In genomic region chr2:48956591-48956990, GRCm38 (mm10) we compare ENCODE assay signal across 26 mouse cellular contexts. TPM values are rescaled to one million over a fixed set of nuclear protein-coding genes. Genes with fewer than 3 reads are reported as not detected.
DNase-seq lines count a peak whose midpoint lies in the region; ATAC-seq and TF ChIP-seq lines count a peak whose summit lies in the region.
"Had no signal": no experiment of that assay in that cellular context is flagged by ENCODE, and none has a peak within 500 bp of the region (broad histone marks: within the 10 kb centered on the region; RNA-seq: fewer than 3 reads in every experiment).

No protein-coding gene starts in this region.

- H3K4me2 ChIP-seq in forebrain, postnatal 0 days (ENCODE audit: low read depth) = no peak overlapping the region
- H3K4me2 ChIP-seq in forebrain, embryonic 12.5 days = no peak overlapping the region
- no peak overlapping the region for H3K4me2 ChIP-seq in lung, embryonic 14.5 days
- H3K4me2 ChIP-seq: embryonic facial prominence, embryonic 12.5 days had no signal

- 53% methylated on average over 3 of the region's 3 CpGs for WGBS in forebrain, postnatal 0 days
- 77% methylated on average over 3 of the region's 3 CpGs for WGBS in forebrain, embryonic 12.5 days
- 47% methylated on average over 3 of the region's 3 CpGs for WGBS in lung, embryonic 14.5 days
- WGBS in lung, adult 2 months = 47% methylated on average over 3 of the region's 3 CpGs

- no peaks in the 10 kb centered on the region for H3K9me3 ChIP-seq in forebrain, postnatal 0 days (ENCODE audit: low read length)
- H3K9me3 ChIP-seq in forebrain, embryonic 12.5 days = no peaks in the 10 kb centered on the region
- no peaks in the 10 kb centered on the region for H3K9me3 ChIP-seq in lung, embryonic 14.5 days (ENCODE audit: low read depth, low read length)
- H3K9me3 ChIP-seq in MEL (replicated peaks; ENCODE audit: insufficient read depth, low read length) = no peaks in the 10 kb centered on the region
- H3K9me3 ChIP-seq: embryonic facial prominence, embryonic 10.5 days; embryonic facial prominence, embryonic 12.5 days; G1E had no signal

- no peak for TF ChIP-seq POLR2A in lung, adult 2 months (IDR thresholded peaks at IDR 0.05; ENCODE audit: borderline replicate concordance, extremely low read depth, low read depth, low read length)
- no peak for TF ChIP-seq POLR2A in MEL (IDR thresholded peaks at IDR 0.05; ENCODE audit: control insufficient read depth in 1 of 2, insufficient read depth in 1 of 2, low read depth in 1 of 2, low read length in 2 of 2, poor library complexity in 1 of 2)

- DNase-seq in forebrain, postnatal 0 days = no peak
- peak; percentile 57 for DNase-seq in lung, embryonic 14.5 days
- DNase-seq in lung, adult 2 months = no peak
- DNase-seq in MEL (ENCODE audit: low read depth, low spot score) (peak; percentile 15), adipocyte (ENCODE audit: low spot score) (peak; percentile 66)
- DNase-seq in frontal cortex, postnatal 10 days (ENCODE audit: low spot score in 2 of 2) = no peak
- no peak for DNase-seq in frontal cortex, postnatal 36 days (ENCODE audit: low spot score in 2 of 2)
- DNase-seq: adrenal gland, adult 2 months; adrenal gland, postnatal 10 days; adrenal gland, postnatal 25 days; B cell, adult 2 months; cerebellum, adult 11-12 months; cerebellum, adult 2 months; cerebellum, adult 9-10 months; cerebellum, postnatal 10 days; cerebellum, postnatal 25 days had no signal

- TF ChIP-seq EP300 in MEL (IDR thresholded peaks at IDR 0.05; ENCODE audit: low read depth in 1 of 2, low read length in 2 of 2) = no peak

- H3K9ac ChIP-seq in forebrain, postnatal 0 days = 0 out of 2 replicates have a peak overlapping the region, but pooled peaks have one; percentile 25
- no peak overlapping the region for H3K9ac ChIP-seq in forebrain, embryonic 12.5 days
- H3K9ac ChIP-seq in lung, embryonic 14.5 days = no peak overlapping the region
- H3K9ac ChIP-seq in MEL (ENCODE audit: control insufficient read depth, low read depth, low read length, poor library complexity, severe bottlenecking) = peak overlapping the region; percentile 55
- H3K9ac ChIP-seq: embryonic facial prominence, embryonic 12.5 days had no signal

- peaks cover 5% of the 10 kb centered on the region; the same call in 1 of the 2 replicates for H3K4me1 ChIP-seq in forebrain, postnatal 0 days (ENCODE audit: insufficient read depth)
- no peaks in the 10 kb centered on the region; the same call in 1 of the 2 replicates for H3K4me1 ChIP-seq in forebrain, embryonic 12.5 days
- no peaks in the 10 kb centered on the region for H3K4me1 ChIP-seq in lung, embryonic 14.5 days (ENCODE audit: insufficient read depth)
- H3K4me1 ChIP-seq in lung, adult 2 months (ENCODE audit: control insufficient read depth, insufficient read depth, low read length) = no peaks in the 10 kb centered on the region
- peaks cover 0 to 26% of the 10 kb centered on the region in 2 experiments; a peak in 3 of 4 replicates for H3K4me1 ChIP-seq in MEL (ENCODE audit: control insufficient read depth in 1 of 2, insufficient read depth in 2 of 2, low read length in 2 of 2)
- H3K4me1 ChIP-seq: embryonic facial prominence, embryonic 10.5 days; embryonic facial prominence, embryonic 12.5 days had no signal

- peaks cover 12% of the 10 kb centered on the region for H3K79me2 ChIP-seq in MEL (ENCODE audit: control insufficient read depth, insufficient read depth, low read length, poor library complexity)

- no peak for TF ChIP-seq CTCF in forebrain, postnatal 0 days (IDR thresholded peaks at IDR 0.05; ENCODE audit: low read depth)
- TF ChIP-seq CTCF in lung, embryonic 14.5 days (IDR thresholded peaks at IDR 0.05; ENCODE audit: low read depth) = no peak
- no peak for TF ChIP-seq CTCF in lung, adult 2 months (IDR thresholded peaks at IDR 0.05; ENCODE audit: insufficient read depth, low read length)
- no peak for TF ChIP-seq CTCF in MEL (IDR thresholded peaks at IDR 0.05 in 2 of 3, conservative IDR thresholded peaks at IDR 0.05 in 1 of 3; ENCODE audit: control insufficient read depth in 1 of 3, insufficient read depth in 1 of 3, low read depth in 2 of 3, low read length in 3 of 3, poor library complexity in 1 of 3, severe bottlenecking in 1 of 3)

- no peak for TF ChIP-seq RAD21 in MEL (IDR thresholded peaks at IDR 0.05; ENCODE audit: low read depth, low read length)

- H3K27ac ChIP-seq in forebrain, postnatal 0 days (ENCODE audit: low read depth, low read length) = no peak overlapping the region
- no peak overlapping the region for H3K27ac ChIP-seq in forebrain, embryonic 12.5 days
- H3K27ac ChIP-seq in lung, embryonic 14.5 days (ENCODE audit: low read depth) = no peak overlapping the region
- no peak overlapping the region for H3K27ac ChIP-seq in MEL (ENCODE audit: control insufficient read depth, low read depth, low read length)
- H3K27ac ChIP-seq: embryonic facial prominence, embryonic 10.5 days; embryonic facial prominence, embryonic 12.5 days had no signal

- no peaks in the 10 kb centered on the region for H3K36me3 ChIP-seq in forebrain, postnatal 0 days (ENCODE audit: insufficient read depth)
- no peaks in the 10 kb centered on the region for H3K36me3 ChIP-seq in forebrain, embryonic 12.5 days (replicated peaks)
- no peaks in the 10 kb centered on the region for H3K36me3 ChIP-seq in lung, embryonic 14.5 days (ENCODE audit: insufficient read depth)
- H3K36me3 ChIP-seq in MEL (ENCODE audit: control insufficient read depth in 1 of 2, insufficient read depth in 2 of 2, low read length in 2 of 2) = peaks cover 0 to 23% of the 10 kb centered on the region in 2 experiments; a peak in 2 of 4 replicates
- H3K36me3 ChIP-seq: embryonic facial prominence, embryonic 12.5 days had no signal

- no peaks in the 10 kb centered on the region for H3K27me3 ChIP-seq in forebrain, postnatal 0 days (ENCODE audit: insufficient read depth, low read length)
- no peaks in the 10 kb centered on the region for H3K27me3 ChIP-seq in forebrain, embryonic 12.5 days
- H3K27me3 ChIP-seq in lung, embryonic 14.5 days (ENCODE audit: insufficient read depth, low read length) = no peaks in the 10 kb centered on the region
- H3K27me3 ChIP-seq in MEL (ENCODE audit: control insufficient read depth in 1 of 2, insufficient read depth in 2 of 2, low read length in 2 of 2) = no peaks in the 10 kb centered on the region
- H3K27me3 ChIP-seq: CH12.LX; embryonic facial prominence, embryonic 12.5 days; Patski had no signal

- no peak for ATAC-seq in forebrain, postnatal 0 days
- no peak for ATAC-seq in forebrain, embryonic 12.5 days (ENCODE audit: low FRiP score)
- ATAC-seq in lung, embryonic 14.5 days (ENCODE audit: insufficient read depth) = no peak; the same call in 1 of the 2 replicates
- ATAC-seq: activated CD4-positive, CD25-positive, alpha-beta regulatory T cell, adult 4 months; CD4-positive, CD25-positive, alpha-beta regulatory T cell, adult 4 months; forebrain, embryonic 14.5 days; forebrain, embryonic 16.5 days; Patski had no signal

- H3K4me3 ChIP-seq in forebrain, postnatal 0 days (ENCODE audit: low read depth, low read length) = no peak overlapping the region
- no peak overlapping the region for H3K4me3 ChIP-seq in forebrain, embryonic 12.5 days (replicated peaks)
- H3K4me3 ChIP-seq in lung, embryonic 14.5 days (ENCODE audit: low read depth, low read length) = no peak overlapping the region
- no peak overlapping the region for H3K4me3 ChIP-seq in lung, adult 2 months (replicated peaks; ENCODE audit: extremely low read depth, low read depth, low read length)
- H3K4me3 ChIP-seq in MEL (ENCODE audit: control insufficient read depth in 1 of 2, insufficient read depth in 1 of 2, low read depth in 2 of 2, low read length in 2 of 2) = peak overlapping the region in 1 of 2 experiments; percentile 50; a peak in 2 of 4 replicates
- H3K4me3 ChIP-seq: embryonic facial prominence, embryonic 10.5 days; embryonic facial prominence, embryonic 12.5 days had no signal

TF ChIP-seq in MEL, 35 proteins besides CTCF, POLR2A, EP300 and RAD21:
- TF ChIP-seq TBP (IDR thresholded peaks at IDR 0.05; ENCODE audit: low read depth, low read length) = no peak
- TF ChIP-seq SIN3A (IDR thresholded peaks at IDR 0.05; ENCODE audit: low read length) = no peak
TF ChIP-seq in MEL: peak in this region for 0.

RNA-seq across cellular contexts. Expression of gene Orc4, which starts 6.5 kb away (rescaled TPM):
- 88.9 and 99.6 TPM in 2 replicates for total RNA-seq in forebrain, postnatal 0 days (2014; rRNA removed)
- 69.2 and 78.1 TPM in 2 replicates for polyA plus RNA-seq in forebrain, postnatal 0 days (2015; fragmentation: Nextera tagmentation; extraction: Ambion mirVana)
- 131 and 132 TPM in 2 replicates for polyA plus RNA-seq in forebrain, embryonic 12.5 days (2016; fragmentation: Nextera tagmentation; extraction: Ambion mirVana)
- 109 and 110 TPM in 2 replicates for polyA plus RNA-seq in lung, embryonic 14.5 days (2014; fragmentation: Nextera tagmentation; extraction: Ambion mirVana)
- polyA plus RNA-seq in lung, adult 2 months (2012; rRNA removed) = 5.6 and 7.8 TPM in 2 replicates
- 41.2 and 44.8 TPM in 2 replicates for total RNA-seq in MEL (2012; rRNA removed)
- 100 to 1,000 TPM in 1 of 2 experiments, 10 to 100 TPM in 1; 42.2 to 362 TPM for polyA plus RNA-seq in MEL (2012; ENCODE audit: insufficient read depth in 1 of 2, insufficient read length in 2 of 2, low read depth in 1 of 2, low replicate concordance in 2 of 2, missing spikeins in 1 of 2)

RNA-seq across cellular contexts. Expression of gene Mbd5, which starts 7.3 kb away (rescaled TPM):
- 22.6 and 35.6 TPM in 2 replicates for total RNA-seq in forebrain, postnatal 0 days (2014; rRNA removed)
- 18.1 and 23.1 TPM in 2 replicates for polyA plus RNA-seq in forebrain, postnatal 0 days (2015; fragmentation: Nextera tagmentation; extraction: Ambion mirVana)
- polyA plus RNA-seq in forebrain, embryonic 12.5 days (2016; fragmentation: Nextera tagmentation; extraction: Ambion mirVana) = 36.0 and 37.0 TPM in 2 replicates
- polyA plus RNA-seq in lung, embryonic 14.5 days (2014; fragmentation: Nextera tagmentation; extraction: Ambion mirVana) = 29.0 and 29.8 TPM in 2 replicates
- 4.9 and 8.7 TPM in 2 replicates for polyA plus RNA-seq in lung, adult 2 months (2012; rRNA removed)
- total RNA-seq in MEL (2012; rRNA removed) = 4.1 and 4.4 TPM in 2 replicates
- 1 to 10 TPM in 1 of 2 experiments, not detected in 1; 8.7 TPM for polyA plus RNA-seq in MEL (2012; ENCODE audit: insufficient read depth in 1 of 2, insufficient read length in 2 of 2, low read depth in 1 of 2, low replicate concordance in 2 of 2, missing spikeins in 1 of 2)

Comparison
In these comparisons a context has a peak if more than half of its experiments do, and no peak if none do; other contexts are left out.
1. DNase-seq: peak in lung, embryonic 14.5 days (single experiment), MEL (single experiment) and adipocyte (single experiment); none in forebrain, postnatal 0 days (single experiment), lung, adult 2 months (single experiment), frontal cortex, postnatal 10 days (0 of 2) and frontal cortex, postnatal 36 days (0 of 2).
2. H3K9ac ChIP-seq: peak in forebrain, postnatal 0 days (single experiment) and MEL (single experiment); none in forebrain, embryonic 12.5 days (single experiment) and lung, embryonic 14.5 days (single experiment).